Mouse (Mus musculus) spleen, adult 2 months (tissue): ENCODE data around the gene B3gntl1. TPM values are rescaled to one million over a fixed set of nuclear protein-coding genes. Genes with fewer than 3 reads are reported as not detected.

ENCODE experiments used
- DNase-seq, 2 experiments: peaks; one replicate each; pipeline versions ENCODE4 v3.0.0 to v3.0.0-alpha.2; 2012 to 2021; ENCODE audit warnings: low spot score in 2 of 2, low read depth in 1 of 2
- H3K27ac ChIP-seq: fragments of 200-500 bp; 2 replicates; pipeline ENCODE4 v1.5.1; 2012; ENCODE audit warnings: low read length, inconsistent platforms; ENCODE audit not compliant: insufficient read depth
- H3K27me3 ChIP-seq: fragments of 200-500 bp; 2 replicates; pipeline ENCODE4 v1.6.1; 2012; ENCODE audit warnings: mild to moderate bottlenecking, moderate library complexity, low read length, inconsistent platforms; ENCODE audit not compliant: control insufficient read depth, insufficient read depth
- H3K36me3 ChIP-seq: fragments of 200-500 bp; 2 replicates; pipeline ENCODE4 v1.6.1; 2012; ENCODE audit warnings: mild to moderate bottlenecking, low read length, inconsistent platforms; ENCODE audit not compliant: control insufficient read depth, insufficient read depth
- H3K4me1 ChIP-seq: fragments of 200-500 bp; 2 replicates; pipeline ENCODE4 v1.6.1; 2011; ENCODE audit warnings: inconsistent platforms; ENCODE audit not compliant: control insufficient read depth, insufficient read depth, insufficient read length
- H3K4me3 ChIP-seq: fragments of 200-500 bp; 2 replicates; pipeline ENCODE4 v1.5.1; 2011; ENCODE audit warnings: mild to moderate bottlenecking, inconsistent platforms; ENCODE audit not compliant: insufficient read depth, insufficient read length; ENCODE audit errors: extremely low read depth
- CTCF ChIP-seq: fragments of 200-500 bp; IDR thresholded peaks from 2 replicates; pipeline ENCODE4 v1.5.1; 2011; ENCODE audit warnings: mild to moderate bottlenecking, inconsistent platforms; ENCODE audit not compliant: insufficient read depth, insufficient read length, insufficient replicate concordance; ENCODE audit errors: extremely low read depth
- POLR2A ChIP-seq: fragments of 200-500 bp; IDR thresholded peaks from 2 replicates; pipeline ENCODE4 v1.6.1; 2011; ENCODE audit warnings: low read depth, low read length, inconsistent platforms
- WGBS: fragments of 180-500 bp; shearing (Covaris S2); methylation state at CpG from one replicate; pipeline ENCODE4 v1.1.7; 2018; 5-methylcytosine and 5-hydroxymethylcytosine counted together
- polyA plus RNA-seq: library from polyadenylated mRNA; depleted of rRNA; stranded (reverse); fragments of >200 nt; gene quantifications from 2 replicates; pipeline ENCODE4 v1.2.3, GENCODE M21; 2012; rRNA removed

B3gntl1 gene
- 7.8 and 8.1 TPM in 2 replicates for polyA plus RNA-seq

- peak; percentile 99 for DNase-seq
- peak within 1 kb of the TSS; percentile 86 for H3K27ac ChIP-seq
- peaks cover 3% of the 10 kb centered on the region; the same call in 1 of the 2 replicates for H3K4me1 ChIP-seq
- no peaks in the 10 kb centered on the region; the same call in 1 of the 2 replicates for H3K36me3 ChIP-seq
- no peaks in the 10 kb centered on the region for H3K27me3 ChIP-seq
- H3K4me3 ChIP-seq = peak within 1 kb of the TSS; percentile 85
- WGBS = under 1% methylated on average over 46 of the region's 46 CpGs
- TF ChIP-seq CTCF = no peak
- TF ChIP-seq POLR2A = peak; percentile 89
These were observed at the start of gene B3gntl1 for GRCm38 (mm10) chr11:121672990-121673572. Gene B3gntl1, minus strand, starts transcription at chr11:121673153.

DNA sequence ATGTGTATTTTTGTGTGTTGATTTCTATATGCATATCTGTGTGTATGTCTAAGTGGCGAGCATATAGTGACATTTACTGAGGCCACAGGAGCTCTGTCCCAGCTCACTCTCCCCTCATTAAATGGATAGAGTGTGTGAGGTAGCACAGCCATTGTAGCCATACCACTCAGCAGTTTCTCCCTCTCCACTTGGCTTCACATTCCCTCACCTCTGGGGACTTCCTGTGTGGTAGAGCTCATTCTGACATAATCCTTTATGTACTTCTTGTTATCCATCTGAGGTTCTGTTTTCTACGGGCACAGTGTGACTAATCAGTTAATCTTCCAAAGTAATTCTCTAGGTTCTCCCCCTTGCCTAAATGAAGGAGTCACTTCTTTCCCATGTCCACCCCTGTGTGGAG lies 49.5 kb upstream of the B3gntl1 start:
- DNase-seq = no peak
- 67% methylated on average over 2 of the region's 2 CpGs for WGBS
- no peak overlapping the region for H3K27ac ChIP-seq
- H3K36me3 ChIP-seq = no peaks in the 10 kb centered on the region
- H3K27me3 ChIP-seq = no peaks in the 10 kb centered on the region
- no peak for TF ChIP-seq POLR2A
- TF ChIP-seq CTCF = no peak
- no peaks in the 10 kb centered on the region for H3K4me1 ChIP-seq
- H3K4me3 ChIP-seq = no peak overlapping the region

- WGBS = 72% methylated on average over 3 of the region's 3 CpGs
- H3K4me3 ChIP-seq = no peak overlapping the region
- no peak for DNase-seq
- TF ChIP-seq CTCF (no peak), POLR2A (no peak)
- H3K4me1 ChIP-seq = no peaks in the 10 kb centered on the region
- no peaks in the 10 kb centered on the region for H3K27me3 ChIP-seq
- no peaks in the 10 kb centered on the region for H3K36me3 ChIP-seq
- no peak overlapping the region for H3K27ac ChIP-seq
These were observed 47.8 kb upstream of the B3gntl1 start for GRCm38 (mm10) chr11:121720752-121721151.

- Histone ChIP-seq H3K4me3 (no peak overlapping the region), H3K27ac (no peak overlapping the region), H3K36me3 (no peaks in the 10 kb centered on the region), H3K4me1 (no peaks in the 10 kb centered on the region), H3K27me3 (no peaks in the 10 kb centered on the region)
- no peak for TF ChIP-seq CTCF
- no peak for TF ChIP-seq POLR2A
- no peak for DNase-seq
- WGBS = 83% methylated on average over 6 of the region's 6 CpGs
These were observed 44.8 kb upstream of the B3gntl1 start for GRCm38 (mm10) chr11:121717724-121718123.

GRCm38 (mm10) chr11:121714745-121715485 lies 42.0 kb upstream of the B3gntl1 start:
- Histone ChIP-seq H3K36me3 (no peaks in the 10 kb centered on the region), H3K4me1 (no peaks in the 10 kb centered on the region), H3K27ac (no peak overlapping the region), H3K4me3 (no peak overlapping the region), H3K27me3 (no peaks in the 10 kb centered on the region)
- DNase-seq = no peak
- WGBS = 88% methylated on average over 2 of the region's 2 CpGs
- TF ChIP-seq CTCF (no peak), POLR2A (no peak)

DNA sequence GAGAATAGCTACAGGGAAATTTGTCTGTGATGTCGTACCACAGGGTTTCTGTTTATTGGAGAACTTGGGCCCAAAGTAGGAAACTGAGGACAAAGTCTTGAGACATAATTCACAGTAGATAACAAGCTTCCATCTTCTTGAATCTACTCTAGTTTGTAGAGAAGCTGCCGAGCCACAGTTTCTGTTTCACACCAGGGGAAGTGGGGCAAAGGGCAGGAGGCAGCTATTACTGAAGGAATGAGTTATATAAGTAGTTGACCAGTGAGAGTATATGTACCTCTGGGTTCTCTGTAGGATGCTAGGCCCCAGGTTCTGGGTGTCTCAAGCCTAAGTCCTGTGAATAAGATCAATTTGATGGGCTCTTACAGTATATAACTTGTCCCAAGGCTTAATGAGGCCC lies 40.6 kb upstream of the B3gntl1 start:
- Histone ChIP-seq H3K36me3 (no peaks in the 10 kb centered on the region), H3K27ac (no peak overlapping the region), H3K4me1 (no peaks in the 10 kb centered on the region), H3K27me3 (no peaks in the 10 kb centered on the region), H3K4me3 (no peak overlapping the region)
- WGBS = 57% methylated on average over 2 of the region's 2 CpGs
- no peak for TF ChIP-seq CTCF
- no peak for TF ChIP-seq POLR2A
- DNase-seq = no peak

DNA sequence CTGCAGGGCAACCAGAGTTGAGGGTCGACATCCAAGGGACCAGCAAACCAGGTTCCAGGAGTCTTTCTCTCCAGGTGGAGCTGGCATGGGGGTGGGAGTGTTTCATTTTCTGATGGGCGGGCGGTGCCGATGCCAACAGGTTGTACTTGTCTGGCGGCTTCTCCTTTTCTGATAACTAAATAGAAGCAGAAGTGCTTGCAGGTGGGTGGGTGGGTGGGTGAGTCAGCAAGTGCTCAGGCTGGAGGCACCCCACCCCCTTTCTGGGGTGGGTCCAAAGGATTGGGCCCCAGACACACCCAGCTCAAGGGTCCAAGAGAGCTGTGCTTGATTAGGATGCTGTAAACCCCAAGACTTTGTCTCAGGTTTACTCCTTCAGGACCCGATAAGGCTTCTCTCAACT lies 40.0 kb upstream of the B3gntl1 start:
- no peak for DNase-seq
- Histone ChIP-seq H3K36me3 (no peaks in the 10 kb centered on the region), H3K4me1 (no peaks in the 10 kb centered on the region), H3K27me3 (no peaks in the 10 kb centered on the region), H3K4me3 (no peak overlapping the region), H3K27ac (no peak overlapping the region)
- 67% methylated on average over 6 of the region's 6 CpGs for WGBS
- TF ChIP-seq POLR2A (no peak), CTCF (no peak)
